Mouse (Mus musculus) myocyte (in vitro differentiated cells): ENCODE data around the gene Ddx51. TPM values are rescaled to one million over a fixed set of nuclear protein-coding genes. Genes with fewer than 3 reads are reported as not detected.

ENCODE experiments used
- H3K27me3 ChIP-seq: one replicate; pipeline ENCODE4 v1.6.1; 2011; ENCODE audit not compliant: control insufficient read depth, insufficient read depth, insufficient read length
- H3K36me3 ChIP-seq: one replicate; pipeline ENCODE4 v1.6.1; 2011; ENCODE audit not compliant: control insufficient read depth, insufficient read depth
- H3K4me2 ChIP-seq: one replicate; pipeline ENCODE4 v1.6.1; 2011; ENCODE audit warnings: low read depth, control low read depth
- H3K4me3 ChIP-seq: one replicate; pipeline ENCODE4 v1.5.1; 2011; ENCODE audit warnings: mild to moderate bottlenecking, control low read depth, moderate library complexity
- H3K79me2 ChIP-seq: one replicate; pipeline ENCODE4 v1.6.1; 2011; ENCODE audit not compliant: control insufficient read depth, insufficient read depth
- H3ac ChIP-seq: one replicate; pipeline ENCODE4 v1.6.1; 2011; ENCODE audit not compliant: control insufficient read depth, insufficient read length
- CEBPB ChIP-seq: IDR thresholded peaks from 2 replicates; pipeline ENCODE4 v1.6.1; 2011; ENCODE audit warnings: mild to moderate bottlenecking, moderate library complexity; ENCODE audit not compliant: poor library complexity, insufficient read depth, severe bottlenecking
- E2F4 ChIP-seq: IDR thresholded peaks from one replicate; pipeline ENCODE4 v1.6.1; 2011; ENCODE audit warnings: mild to moderate bottlenecking, control low read depth, moderate library complexity; ENCODE audit not compliant: insufficient read depth
- MAX ChIP-seq: IDR thresholded peaks from one replicate; pipeline ENCODE4 v1.6.1; 2011; ENCODE audit warnings: low read depth, mild to moderate bottlenecking, control low read depth
- MYOD1 ChIP-seq, 3 experiments: IDR thresholded peaks; one replicate each; pipeline ENCODE4 v1.6.1; 2011; ENCODE audit warnings: control low read depth in 2 of 3, low read depth in 2 of 3, mild to moderate bottlenecking in 2 of 3, moderate library complexity in 1 of 3; ENCODE audit not compliant: insufficient read length in 2 of 3, control insufficient read depth in 1 of 3
- MYOG ChIP-seq, 3 experiments: IDR thresholded peaks; one replicate each; pipeline ENCODE4 v1.6.1; 2011; ENCODE audit warnings: control low read depth in 2 of 3, low read depth in 2 of 3, mild to moderate bottlenecking in 2 of 3; ENCODE audit not compliant: insufficient read length in 2 of 3, control insufficient read depth in 1 of 3, insufficient read depth in 1 of 3
- POLR2A ChIP-seq: IDR thresholded peaks from one replicate; pipeline ENCODE4 v1.6.1; 2011; ENCODE audit warnings: low read depth, mild to moderate bottlenecking, control low read depth, moderate library complexity; ENCODE audit not compliant: insufficient read length
- POLR2AphosphoS2 ChIP-seq: IDR thresholded peaks from one replicate; pipeline ENCODE4 v1.6.1; 2011; ENCODE audit warnings: low read depth, control low read depth; ENCODE audit not compliant: insufficient read length
- REST ChIP-seq: IDR thresholded peaks from one replicate; pipeline ENCODE4 v1.6.1; 2011; ENCODE audit warnings: mild to moderate bottlenecking, control low read depth, moderate library complexity; ENCODE audit not compliant: insufficient read depth, insufficient read length
- SRF ChIP-seq: IDR thresholded peaks from one replicate; pipeline ENCODE4 v1.6.1; 2011; ENCODE audit warnings: low read depth; ENCODE audit not compliant: control insufficient read depth, insufficient read length
- TCF12 ChIP-seq: IDR thresholded peaks from one replicate; pipeline ENCODE4 v1.6.1; 2011; ENCODE audit warnings: mild to moderate bottlenecking, control low read depth; ENCODE audit not compliant: poor library complexity, insufficient read depth, severe bottlenecking
- TCF3 ChIP-seq: IDR thresholded peaks from one replicate; pipeline ENCODE4 v1.6.1; 2011; ENCODE audit warnings: low read depth, control low read depth; ENCODE audit not compliant: insufficient read length
- USF1 ChIP-seq: IDR thresholded peaks from one replicate; pipeline ENCODE4 v1.6.1; 2011; ENCODE audit warnings: low read depth, mild to moderate bottlenecking, control low read depth, moderate library complexity
- polyA plus RNA-seq: library from polyadenylated mRNA; unstranded; fragments of >200 nt; fragmentation: generic; extraction: Trizol; gene quantifications from one replicate; pipeline ENCODE4 v1.2.1, GENCODE M21; 2012; ENCODE audit warnings: missing spikeins

Gene Ddx51
- polyA plus RNA-seq, 1 experiment: 13.9 TPM

DNA sequence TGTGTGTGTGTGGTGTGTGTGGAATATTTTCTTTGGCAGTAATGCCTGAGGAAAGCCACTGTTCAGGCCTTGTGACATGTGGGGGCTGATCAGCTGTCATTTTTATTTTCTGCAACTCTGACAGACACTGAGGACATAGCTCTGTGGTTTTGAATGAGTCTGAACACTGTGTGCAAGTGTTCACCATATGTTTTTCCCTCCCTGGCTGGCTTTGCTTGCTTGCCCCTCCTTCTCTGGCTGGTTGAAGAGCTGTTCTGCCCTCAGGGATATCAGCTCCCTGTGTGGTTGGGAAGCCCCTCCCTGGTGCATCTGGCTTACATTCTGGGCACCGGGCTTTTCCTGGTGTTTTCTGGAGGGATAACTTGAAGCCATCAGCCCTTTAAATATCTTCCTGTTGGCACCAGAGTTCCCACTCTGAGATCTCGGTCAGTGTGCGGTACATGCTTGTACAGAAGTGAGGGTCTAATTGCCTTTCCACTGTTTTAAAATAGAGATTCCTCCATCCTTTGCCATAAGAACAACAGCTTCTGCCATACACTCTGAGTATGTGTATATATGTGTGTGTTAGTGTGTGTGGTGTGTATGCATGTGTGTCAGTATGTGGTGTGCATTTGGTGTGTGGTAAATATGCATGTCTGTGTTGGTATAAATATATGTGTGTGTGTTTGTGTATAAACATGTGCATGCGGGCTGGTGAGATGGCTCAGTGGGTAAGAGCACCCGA, 41.7 kb upstream of the Ddx51 start:
- H3K36me3 ChIP-seq: no peaks in the 10 kb centered on the region
- H3K4me3 ChIP-seq: no peak overlapping the region
- no peak overlapping the region for H3ac ChIP-seq
- TF ChIP-seq USF1 (peak; percentile 17), MAX (no peak), MYOD1 (IDR thresholded peaks at IDR 0.05; ENCODE audit: control insufficient read depth in 1 of 3, insufficient read length in 2 of 3, low read depth in 2 of 3) (peak; percentile 45 to 87 (median 70)), TCF12 (peak; percentile 89), E2F4 (no peak), SRF (no peak), REST (no peak), CEBPB (peak; percentile 35; the same call in 1 of the 2 replicates), TCF3 (no peak), MYOG (IDR thresholded peaks at IDR 0.05; ENCODE audit: control insufficient read depth in 1 of 3, insufficient read depth in 1 of 3, insufficient read length in 2 of 3, low read depth in 2 of 3) (peak in 2 of 3 experiments; percentile 83 to 89)
- no peaks in the 10 kb centered on the region for H3K27me3 ChIP-seq
- no peak overlapping the region for H3K4me2 ChIP-seq
- no peaks in the 10 kb centered on the region for H3K79me2 ChIP-seq

DNA sequence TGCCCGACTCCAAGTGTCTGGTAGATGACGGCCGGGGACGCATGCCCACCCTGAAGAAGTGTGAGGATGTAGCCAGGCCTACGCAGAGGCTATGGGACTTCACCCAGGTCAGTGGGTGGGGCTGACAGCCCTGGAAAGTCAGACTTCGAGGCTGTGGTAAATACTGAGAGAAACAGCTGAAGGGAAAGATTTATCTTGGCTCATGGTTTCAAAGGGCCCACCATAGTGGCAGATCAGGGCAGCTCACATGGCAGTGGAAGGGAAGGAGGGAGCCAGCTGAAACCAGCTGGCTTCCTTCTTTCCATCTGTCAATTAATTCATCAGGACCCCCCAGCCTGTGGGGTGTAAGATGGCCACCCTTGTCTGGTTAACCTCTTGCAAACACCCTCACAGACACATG, 34.0 kb upstream of the Ddx51 start:
- no peaks in the 10 kb centered on the region for H3K79me2 ChIP-seq
- peak overlapping the region; percentile 38 for H3K4me2 ChIP-seq
- H3ac ChIP-seq: no peak overlapping the region
- TF ChIP-seq TCF12: peak; percentile 22
- TF ChIP-seq SRF: no peak
- no peak for TF ChIP-seq TCF3
- TF ChIP-seq MYOG (IDR thresholded peaks at IDR 0.05; ENCODE audit: control insufficient read depth in 1 of 3, insufficient read depth in 1 of 3, insufficient read length in 2 of 3, low read depth in 2 of 3): peak in 2 of 3 experiments; percentile 51 to 75
- TF ChIP-seq MYOD1 (IDR thresholded peaks at IDR 0.05; ENCODE audit: control insufficient read depth in 1 of 3, insufficient read length in 2 of 3, low read depth in 2 of 3): peak; percentile 32 to 72 (median 64)
- TF ChIP-seq POLR2AphosphoS2: no peak
- H3K4me3 ChIP-seq: no peak overlapping the region
- H3K36me3 ChIP-seq: no peaks in the 10 kb centered on the region
- no peaks in the 10 kb centered on the region for H3K27me3 ChIP-seq

DNA sequence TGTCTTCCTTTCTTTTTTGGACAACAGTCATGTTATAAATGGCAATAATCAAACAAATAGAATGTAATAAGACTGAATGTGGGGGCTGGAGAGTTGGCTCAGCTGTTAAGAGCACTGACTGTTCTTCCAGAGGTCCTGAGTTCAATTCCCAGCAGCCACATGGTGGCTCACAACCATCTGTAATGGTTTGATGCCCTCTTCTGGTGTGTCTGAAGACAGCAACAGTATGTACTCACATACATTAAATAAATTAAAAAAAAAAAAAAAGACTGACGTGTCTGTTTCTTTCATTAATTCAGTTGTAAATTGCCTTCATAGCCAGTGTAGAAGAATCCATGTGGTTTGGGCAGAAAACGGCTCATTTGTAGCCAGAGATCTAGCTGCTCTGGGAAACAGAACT, 28.9 kb upstream of the Ddx51 start:
- Histone ChIP-seq H3K79me2 (no peaks in the 10 kb centered on the region), H3K27me3 (no peaks in the 10 kb centered on the region), H3K36me3 (no peaks in the 10 kb centered on the region), H3ac (no peak overlapping the region), H3K4me3 (no peak overlapping the region), H3K4me2 (no peak overlapping the region)
- no peak for TF ChIP-seq MAX
- TF ChIP-seq POLR2AphosphoS2: no peak
- TF ChIP-seq MYOD1 (IDR thresholded peaks at IDR 0.05; ENCODE audit: control insufficient read depth in 1 of 3, insufficient read length in 2 of 3, low read depth in 2 of 3): no peak
- TF ChIP-seq TCF12: no peak

DNA sequence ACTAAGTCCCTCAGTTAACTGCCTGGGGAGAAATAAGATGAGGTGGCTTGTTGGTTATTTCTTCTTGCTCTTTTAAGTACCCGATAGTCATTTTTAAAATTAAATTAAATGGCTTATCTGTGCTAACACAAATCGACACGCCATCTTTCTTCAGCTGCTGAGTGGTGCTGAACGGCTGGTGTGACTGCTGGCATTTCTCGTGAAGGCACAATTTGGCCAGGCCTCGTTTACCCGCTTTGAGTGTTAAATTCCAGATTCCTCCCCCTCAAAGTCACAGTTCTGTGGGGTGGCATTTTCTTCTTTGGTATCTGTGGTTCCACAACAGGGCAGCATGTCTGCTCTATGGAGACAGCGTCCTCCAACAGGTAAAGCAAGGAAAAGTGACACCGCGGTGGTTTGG, 25.9 kb upstream of the Ddx51 start:
- H3ac ChIP-seq: no peak overlapping the region
- H3K27me3 ChIP-seq: no peaks in the 10 kb centered on the region
- H3K36me3 ChIP-seq: no peaks in the 10 kb centered on the region
- H3K4me2 ChIP-seq: no peak overlapping the region
- H3K4me3 ChIP-seq: no peak overlapping the region
- TF ChIP-seq E2F4: no peak
- peak in 1 of 3 experiments; percentile 11 for TF ChIP-seq MYOD1 (IDR thresholded peaks at IDR 0.05; ENCODE audit: control insufficient read depth in 1 of 3, insufficient read length in 2 of 3, low read depth in 2 of 3)
- no peaks in the 10 kb centered on the region for H3K79me2 ChIP-seq

- no peaks in the 10 kb centered on the region for H3K79me2 ChIP-seq
- no peak overlapping the region for H3K4me2 ChIP-seq
- no peaks in the 10 kb centered on the region for H3K27me3 ChIP-seq
- no peak overlapping the region for H3ac ChIP-seq
- no peaks in the 10 kb centered on the region for H3K36me3 ChIP-seq
- H3K4me3 ChIP-seq: no peak overlapping the region
- TF ChIP-seq POLR2AphosphoS2 (no peak), MYOD1 (IDR thresholded peaks at IDR 0.05; ENCODE audit: control insufficient read depth in 1 of 3, insufficient read length in 2 of 3, low read depth in 2 of 3) (peak in 1 of 3 experiments; percentile 43), MYOG (IDR thresholded peaks at IDR 0.05; ENCODE audit: control insufficient read depth in 1 of 3, insufficient read depth in 1 of 3, insufficient read length in 2 of 3, low read depth in 2 of 3) (peak in 2 of 3 experiments; percentile 15 to 50), SRF (no peak), E2F4 (no peak), POLR2A (no peak), TCF12 (no peak), REST (no peak), TCF3 (no peak), MAX (no peak)
Observed at GRCm38 (mm10) chr5:110628156-110628555, 25.1 kb upstream of the Ddx51 start.
